Mouse (Mus musculus) kidney, embryonic 15.5 days (tissue): ENCODE measurements around the gene Stra6. TPM values are rescaled to one million over a fixed set of nuclear protein-coding genes. Genes with fewer than 3 reads are reported as not detected.

ENCODE experiments used
- ATAC-seq: fragments of 200-750 bp; cut with Nextera tagmentation; replicated peaks from 2 replicates; pipeline ENCODE4 v1.8.0; 2017; ENCODE audit warnings: moderate TSS enrichment; ENCODE audit not compliant: low FRiP score
- H3K27ac ChIP-seq: fragments of 300-500 bp; sonication (generic); 2 replicates; pipeline ENCODE4 v1.5.1; 2015; ENCODE audit warnings: mild to moderate bottlenecking, inconsistent platforms
- H3K27me3 ChIP-seq: fragments of 300-500 bp; sonication (generic); 2 replicates; pipeline ENCODE4 v1.6.1; 2015; ENCODE audit warnings: inconsistent platforms
- H3K36me3 ChIP-seq: fragments of 300-500 bp; sonication (generic); 2 replicates; pipeline ENCODE4 v1.6.1; 2015; ENCODE audit warnings: inconsistent platforms
- H3K4me1 ChIP-seq: fragments of 300-500 bp; sonication (generic); 2 replicates; pipeline ENCODE4 v1.6.1; 2015; ENCODE audit warnings: inconsistent platforms
- H3K4me2 ChIP-seq: fragments of 300-500 bp; sonication (generic); 2 replicates; pipeline ENCODE4 v1.6.1; 2015; ENCODE audit warnings: moderate library complexity, mild to moderate bottlenecking, inconsistent platforms
- H3K4me3 ChIP-seq: fragments of 300-500 bp; sonication (generic); replicated peaks from 2 replicates; pipeline ENCODE4 v1.5.1; 2015; ENCODE audit warnings: mild to moderate bottlenecking, inconsistent platforms
- H3K9ac ChIP-seq: fragments of 300-500 bp; sonication (generic); 2 replicates; pipeline ENCODE4 v1.6.1; 2015; ENCODE audit warnings: mild to moderate bottlenecking, inconsistent platforms
- H3K9me3 ChIP-seq: fragments of 300-500 bp; sonication (generic); replicated peaks from 2 replicates; pipeline ENCODE4 v1.6.1; 2016; ENCODE audit warnings: inconsistent platforms
- WGBS: fragments of 180-500 bp; shearing (Covaris S2); methylation state at CpG from one replicate; pipeline ENCODE4 v1.1.7; 2015; ENCODE audit warnings: mixed read lengths; 5-methylcytosine and 5-hydroxymethylcytosine counted together
- polyA plus RNA-seq: library from polyadenylated mRNA; unstranded; fragments of >200 nt; fragmentation: Nextera tagmentation; extraction: Ambion mirVana; gene quantifications from 2 replicates; pipeline ENCODE4 v1.2.1, GENCODE M21; 2015

Stra6 gene
- polyA plus RNA-seq, 1 experiment from 2014 or later, result 29.7 TPM

GRCm38 (mm10) chr9:58102013-58102412, 38.4 kb downstream of the Stra6 start:
- H3K27ac ChIP-seq, result no peak overlapping the region
- H3K4me1 ChIP-seq, result peaks cover 21% of the 10 kb centered on the region
- no peaks in the 10 kb centered on the region for H3K27me3 ChIP-seq
- 83% methylated on average over 4 of the region's 4 CpGs for WGBS
- H3K9me3 ChIP-seq, result no peaks in the 10 kb centered on the region
- H3K4me2 ChIP-seq, result no peak overlapping the region
- no peak overlapping the region for H3K4me3 ChIP-seq
- H3K36me3 ChIP-seq, result no peaks in the 10 kb centered on the region
- no peak overlapping the region for H3K9ac ChIP-seq
- ATAC-seq, result no peak

GRCm38 (mm10) chr9:58103647-58104046, 40.1 kb downstream of the Stra6 start:
- WGBS, result 67% methylated on average over 6 of the region's 6 CpGs

GRCm38 (mm10) chr9:58105595-58106169, 42.1 kb downstream of the Stra6 start:
- H3K27ac ChIP-seq, result no peak overlapping the region
- H3K4me2 ChIP-seq, result no peak overlapping the region
- no peaks in the 10 kb centered on the region for H3K9me3 ChIP-seq
- H3K4me3 ChIP-seq, result no peak overlapping the region
- H3K36me3 ChIP-seq, result no peaks in the 10 kb centered on the region
- H3K4me1 ChIP-seq, result peaks cover 13% of the 10 kb centered on the region
- 35% methylated on average over 15 of the region's 15 CpGs for WGBS
- H3K9ac ChIP-seq, result no peak overlapping the region
- no peak for ATAC-seq
- H3K27me3 ChIP-seq, result no peaks in the 10 kb centered on the region

More at GRCm38 (mm10) chr9:58103647-58104046, 40.1 kb downstream of the Stra6 start:
- ATAC-seq, result no peak
- Histone ChIP-seq H3K4me3 (no peak overlapping the region), H3K9me3 (no peaks in the 10 kb centered on the region), H3K27ac (no peak overlapping the region), H3K9ac (no peak overlapping the region), H3K4me2 (no peak overlapping the region), H3K27me3 (no peaks in the 10 kb centered on the region), H3K4me1 (peaks cover 21% of the 10 kb centered on the region), H3K36me3 (no peaks in the 10 kb centered on the region)

- Histone ChIP-seq H3K4me1 (peaks cover 24% of the 10 kb centered on the region), H3K36me3 (no peaks in the 10 kb centered on the region), H3K4me3 (no peak overlapping the region), H3K9ac (no peak overlapping the region), H3K27ac (no peak overlapping the region), H3K4me2 (no peak overlapping the region), H3K9me3 (no peaks in the 10 kb centered on the region), H3K27me3 (no peaks in the 10 kb centered on the region)
- 62% methylated on average over 5 of the region's 5 CpGs for WGBS
- ATAC-seq, result no peak
These were observed 43.9 kb downstream of the Stra6 start for GRCm38 (mm10) chr9:58107494-58107893.

- 70% methylated on average over 5 of the region's 5 CpGs for WGBS
- H3K4me2 ChIP-seq, result no peak overlapping the region
These were observed 47.2 kb downstream of the Stra6 start for GRCm38 (mm10) chr9:58110787-58111186.

GRCm38 (mm10) chr9:58111431-58111830, 47.8 kb downstream of the Stra6 start:
- Histone ChIP-seq H3K9ac (no peak overlapping the region), H3K27me3 (0 out of 2 replicates have a peak, but pooled peaks cover 5% of the 10 kb centered on the region), H3K4me3 (no peak overlapping the region), H3K27ac (0 out of 2 replicates have a peak overlapping the region, but pooled peaks have one; percentile 33), H3K4me1 (peaks cover 52% of the 10 kb centered on the region), H3K9me3 (no peaks in the 10 kb centered on the region), H3K36me3 (no peaks in the 10 kb centered on the region), H3K4me2 (no peak overlapping the region)
- WGBS, result 59% methylated on average over 6 of the region's 6 CpGs
- no peak for ATAC-seq

More at GRCm38 (mm10) chr9:58110787-58111186, 47.2 kb downstream of the Stra6 start:
- no peak for ATAC-seq
- no peaks in the 10 kb centered on the region for H3K36me3 ChIP-seq
- no peak overlapping the region for H3K9ac ChIP-seq
- H3K4me3 ChIP-seq, result no peak overlapping the region
- H3K4me1 ChIP-seq, result peaks cover 52% of the 10 kb centered on the region
- H3K27ac ChIP-seq, result no peak overlapping the region
- H3K9me3 ChIP-seq, result no peaks in the 10 kb centered on the region
- 0 out of 2 replicates have a peak, but pooled peaks cover 5% of the 10 kb centered on the region for H3K27me3 ChIP-seq

- Histone ChIP-seq H3K9ac (no peak overlapping the region), H3K36me3 (no peaks in the 10 kb centered on the region), H3K4me1 (peaks cover 58% of the 10 kb centered on the region), H3K4me2 (peak overlapping the region; percentile 53; the same call in 1 of the 2 replicates), H3K4me3 (no peak overlapping the region), H3K9me3 (no peaks in the 10 kb centered on the region), H3K27me3 (0 out of 2 replicates have a peak, but pooled peaks cover 5% of the 10 kb centered on the region), H3K27ac (peak overlapping the region; percentile 76; the same call in 1 of the 2 replicates)
- 16% methylated on average over 5 of the region's 6 CpGs for WGBS
- ATAC-seq, result no peak; the same call in 1 of the 2 replicates
These were observed 48.7 kb downstream of the Stra6 start for GRCm38 (mm10) chr9:58112321-58112751.

- H3K27me3 ChIP-seq, result peaks cover 10% of the 10 kb centered on the region; the same call in 1 of the 2 replicates
- peak; percentile 17; the same call in 1 of the 2 replicates for ATAC-seq
- H3K4me2 ChIP-seq, result peak overlapping the region; percentile 53
- H3K9ac ChIP-seq, result 0 out of 2 replicates have a peak overlapping the region, but pooled peaks have one; percentile 9
- H3K9me3 ChIP-seq, result no peaks in the 10 kb centered on the region
- peak overlapping the region; percentile 27; the same call in 1 of the 2 replicates for H3K4me3 ChIP-seq
- no peaks in the 10 kb centered on the region for H3K36me3 ChIP-seq
- peaks cover 58% of the 10 kb centered on the region for H3K4me1 ChIP-seq
- H3K27ac ChIP-seq, result peak overlapping the region; percentile 76
- WGBS, result 10% methylated on average over 6 of the region's 6 CpGs
These were observed 49.3 kb downstream of the Stra6 start for GRCm38 (mm10) chr9:58112866-58113278.

- Histone ChIP-seq H3K4me2 (peak overlapping the region; percentile 53), H3K4me1 (peaks cover 63% of the 10 kb centered on the region), H3K4me3 (peak overlapping the region; percentile 27), H3K9ac (0 out of 2 replicates have a peak overlapping the region, but pooled peaks have one; percentile 9), H3K27ac (peak overlapping the region; percentile 76), H3K36me3 (no peaks in the 10 kb centered on the region), H3K9me3 (no peaks in the 10 kb centered on the region), H3K27me3 (peaks cover 12% of the 10 kb centered on the region; the same call in 1 of the 2 replicates)
- 5% methylated on average over 22 of the region's 22 CpGs for WGBS
- ATAC-seq, result no peak
These were observed 49.8 kb downstream of the Stra6 start for GRCm38 (mm10) chr9:58113279-58113884.

- 10% methylated on average over 9 of the region's 9 CpGs for WGBS
- Histone ChIP-seq H3K27ac (peak overlapping the region; percentile 57), H3K4me1 (peaks cover 66% of the 10 kb centered on the region)
These were observed 50.4 kb downstream of the Stra6 start for GRCm38 (mm10) chr9:58114019-58114418.

GRCm38 (mm10) chr9:58115297-58115925, 51.8 kb downstream of the Stra6 start:
- H3K27ac ChIP-seq, result peak overlapping the region; percentile 63
- 0 out of 2 replicates have a peak overlapping the region, but pooled peaks have one; percentile 8 for H3K9ac ChIP-seq
- H3K36me3 ChIP-seq, result no peaks in the 10 kb centered on the region
- H3K9me3 ChIP-seq, result no peaks in the 10 kb centered on the region
- ATAC-seq, result peak; percentile 20; the same call in 1 of the 2 replicates
- H3K4me3 ChIP-seq, result no peak overlapping the region
- H3K4me1 ChIP-seq, result peaks cover 64% of the 10 kb centered on the region
- 22% methylated on average over 7 of the region's 7 CpGs for whole genome bisulfite sequencing
- peaks cover 12% of the 10 kb centered on the region; the same call in 1 of the 2 replicates for H3K27me3 ChIP-seq
- no peak overlapping the region for H3K4me2 ChIP-seq

More at GRCm38 (mm10) chr9:58114019-58114418, 50.4 kb downstream of the Stra6 start:
- ATAC-seq, result no peak
- Histone ChIP-seq H3K9ac (no peak overlapping the region), H3K4me3 (no peak overlapping the region), H3K9me3 (no peaks in the 10 kb centered on the region), H3K4me2 (peak overlapping the region; percentile 53), H3K36me3 (no peaks in the 10 kb centered on the region), H3K27me3 (peaks cover 12% of the 10 kb centered on the region; the same call in 1 of the 2 replicates)
